Mouse (Mus musculus): ENCODE data around the gene Surf2. TPM values are rescaled to one million over a fixed set of nuclear protein-coding genes. Genes with fewer than 3 reads are reported as not detected.

Surf2 gene
- polyA plus RNA-seq, 1 experiment = 3.6 TPM

GRCm38 (mm10) chr2:26905936-26906335, 10.2 kb upstream of the Surf2 start:
- Histone ChIP-seq H3K36me3 (replicated peaks; ENCODE audit: low read length) (peaks cover 45% of the 10 kb centered on the region), H3K4me1 (peaks cover 86% of the 10 kb centered on the region), H3K4me3 (replicated peaks) (no peak overlapping the region), H3K27me3 (replicated peaks) (no peaks in the 10 kb centered on the region), H3K9me3 (no peaks in the 10 kb centered on the region)
- TF ChIP-seq FLI1 (IDR thresholded peaks at IDR 0.05; ENCODE audit: low read length) (no peak), GATA1 (IDR thresholded peaks at IDR 0.05; ENCODE audit: borderline replicate concordance, low read length) (no peak)

GRCm38 (mm10) chr2:26906431-26906830, 9.7 kb upstream of the Surf2 start:
- no peak for TF ChIP-seq GATA1 (IDR thresholded peaks at IDR 0.05; ENCODE audit: borderline replicate concordance, low read length)
- no peak for TF ChIP-seq FLI1 (IDR thresholded peaks at IDR 0.05; ENCODE audit: low read length)
- no peaks in the 10 kb centered on the region for H3K9me3 ChIP-seq
- H3K4me3 ChIP-seq (replicated peaks) = no peak overlapping the region
- peaks cover 85% of the 10 kb centered on the region for H3K4me1 ChIP-seq
- H3K27me3 ChIP-seq (replicated peaks) = no peaks in the 10 kb centered on the region
- H3K36me3 ChIP-seq (replicated peaks; ENCODE audit: low read length) = peaks cover 49% of the 10 kb centered on the region

- TF ChIP-seq GATA1 (IDR thresholded peaks at IDR 0.05; ENCODE audit: borderline replicate concordance, low read length) (no peak), FLI1 (IDR thresholded peaks at IDR 0.05; ENCODE audit: low read length) (no peak)
- Histone ChIP-seq H3K4me3 (replicated peaks) (no peak overlapping the region), H3K27me3 (replicated peaks) (no peaks in the 10 kb centered on the region), H3K36me3 (replicated peaks; ENCODE audit: low read length) (peaks cover 56% of the 10 kb centered on the region), H3K9me3 (no peaks in the 10 kb centered on the region), H3K4me1 (peaks cover 85% of the 10 kb centered on the region)
Observed at GRCm38 (mm10) chr2:26907109-26907508, 9.1 kb upstream of the Surf2 start.

GRCm38 (mm10) chr2:26908710-26909386, 7.3 kb upstream of the Surf2 start:
- H3K36me3 ChIP-seq (replicated peaks; ENCODE audit: low read length) = peaks cover 73% of the 10 kb centered on the region
- H3K9me3 ChIP-seq = no peaks in the 10 kb centered on the region
- peak overlapping the region; percentile 100 for H3K4me3 ChIP-seq (replicated peaks)
- TF ChIP-seq GATA1 (IDR thresholded peaks at IDR 0.05; ENCODE audit: borderline replicate concordance, low read length) = no peak
- no peak for TF ChIP-seq FLI1 (IDR thresholded peaks at IDR 0.05; ENCODE audit: low read length)
- peaks cover 87% of the 10 kb centered on the region for H3K4me1 ChIP-seq
- H3K27me3 ChIP-seq (replicated peaks) = no peaks in the 10 kb centered on the region

GRCm38 (mm10) chr2:26909387-26909784, 6.8 kb upstream of the Surf2 start:
- no peaks in the 10 kb centered on the region for H3K27me3 ChIP-seq (replicated peaks)
- peaks cover 78% of the 10 kb centered on the region for H3K36me3 ChIP-seq (replicated peaks; ENCODE audit: low read length)
- peak overlapping the region; percentile 100 for H3K4me3 ChIP-seq (replicated peaks)
- peaks cover 87% of the 10 kb centered on the region for H3K4me1 ChIP-seq
- H3K9me3 ChIP-seq = no peaks in the 10 kb centered on the region
- TF ChIP-seq GATA1 (IDR thresholded peaks at IDR 0.05; ENCODE audit: borderline replicate concordance, low read length) = no peak
- no peak for TF ChIP-seq FLI1 (IDR thresholded peaks at IDR 0.05; ENCODE audit: low read length)

GRCm38 (mm10) chr2:26910124-26910993, 5.8 kb upstream of the Surf2 start, which contains the start of the genes Med22 and Rpl7a:
Med22 (minus strand) TSS chr2:26910677.
Rpl7a (plus strand) TSS chr2:26910764.
- peaks cover 75% of the 10 kb centered on the region for H3K36me3 ChIP-seq (replicated peaks; ENCODE audit: low read length)
- TF ChIP-seq GATA1 (IDR thresholded peaks at IDR 0.05; ENCODE audit: borderline replicate concordance, low read length) (no peak), FLI1 (IDR thresholded peaks at IDR 0.05; ENCODE audit: low read length) (no peak)
- peak within 1 kb of the TSS; percentile 100 for H3K4me3 ChIP-seq (replicated peaks)
- H3K9me3 ChIP-seq = no peaks in the 10 kb centered on the region
- peaks cover 87% of the 10 kb centered on the region for H3K4me1 ChIP-seq
- no peaks in the 10 kb centered on the region for H3K27me3 ChIP-seq (replicated peaks)

GRCm38 (mm10) chr2:26910994-26911765, 5.0 kb upstream of the Surf2 start:
- Histone ChIP-seq H3K4me3 (replicated peaks) (peak overlapping the region; percentile 100), H3K27me3 (replicated peaks) (no peaks in the 10 kb centered on the region), H3K9me3 (no peaks in the 10 kb centered on the region), H3K36me3 (replicated peaks; ENCODE audit: low read length) (peaks cover 67% of the 10 kb centered on the region), H3K4me1 (peaks cover 87% of the 10 kb centered on the region)
- no peak for TF ChIP-seq FLI1 (IDR thresholded peaks at IDR 0.05; ENCODE audit: low read length)
- TF ChIP-seq GATA1 (IDR thresholded peaks at IDR 0.05; ENCODE audit: borderline replicate concordance, low read length) = no peak

- Histone ChIP-seq H3K36me3 (replicated peaks; ENCODE audit: low read length) (peaks cover 58% of the 10 kb centered on the region), H3K9me3 (no peaks in the 10 kb centered on the region), H3K4me3 (replicated peaks) (peak overlapping the region; percentile 100), H3K27me3 (replicated peaks) (no peaks in the 10 kb centered on the region), H3K4me1 (peaks cover 87% of the 10 kb centered on the region)
- TF ChIP-seq GATA1 (IDR thresholded peaks at IDR 0.05; ENCODE audit: borderline replicate concordance, low read length) = no peak
- TF ChIP-seq FLI1 (IDR thresholded peaks at IDR 0.05; ENCODE audit: low read length) = no peak
Observed at GRCm38 (mm10) chr2:26912253-26912770, 3.9 kb upstream of the Surf2 start.

GRCm38 (mm10) chr2:26913416-26914147, 2.6 kb upstream of the Surf2 start:
- peaks cover 87% of the 10 kb centered on the region for H3K4me1 ChIP-seq
- H3K36me3 ChIP-seq (replicated peaks; ENCODE audit: low read length) = peaks cover 58% of the 10 kb centered on the region
- no peak for TF ChIP-seq FLI1 (IDR thresholded peaks at IDR 0.05; ENCODE audit: low read length)
- TF ChIP-seq GATA1 (IDR thresholded peaks at IDR 0.05; ENCODE audit: borderline replicate concordance, low read length) = no peak
- no peaks in the 10 kb centered on the region for H3K27me3 ChIP-seq (replicated peaks)
- H3K9me3 ChIP-seq = no peaks in the 10 kb centered on the region
- H3K4me3 ChIP-seq (replicated peaks) = peak overlapping the region; percentile 64
